Mouse (Mus musculus) leukemia stem cell, adult 10-12 weeks (primary cell): ENCODE data around the gene Trim30d. TPM values are rescaled to one million over a fixed set of nuclear protein-coding genes. Genes with fewer than 3 reads are reported as not detected.

ENCODE experiments used
- polyA plus RNA-seq: library from polyadenylated mRNA; stranded (reverse); fragments of >175 nt; gene quantifications from 2 replicates; pipeline ENCODE4 v1.2.3, GENCODE M21; 2012; ENCODE audit warnings: low replicate concordance

Trim30d gene
- polyA plus RNA-seq, result 0.28 TPM in 1 of 2 replicates, not detected in the other

GRCm38 (mm10) chr7:104507421-104508065 lies at the start of gene Trim30d:
TSS of gene Trim30d (minus strand) at chr7:104507849.

DNA sequence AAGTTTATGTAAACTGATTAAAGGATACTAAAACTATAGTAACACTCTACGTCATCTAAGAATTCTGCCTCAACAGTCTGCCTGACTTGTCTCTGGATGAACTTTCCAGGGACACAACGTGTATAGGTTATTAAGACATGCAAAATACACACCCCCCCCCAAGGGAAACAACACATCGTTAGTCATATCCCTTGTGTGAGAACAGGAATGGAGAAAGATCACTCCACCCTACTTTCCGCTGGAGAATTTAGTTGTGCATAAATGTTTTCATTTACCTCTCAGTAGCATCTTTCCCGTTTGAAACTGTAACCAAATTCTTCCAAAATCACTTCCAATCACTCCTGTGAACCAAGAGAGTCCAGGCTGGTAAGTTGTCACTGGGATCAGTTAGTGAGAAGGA lies 42.2 kb upstream of the Trim30d start, which contains the start of gene Olfr651:
Gene Olfr651, plus strand, starts transcription at position 301 of the 400 bp plus-strand sequence.

DNA sequence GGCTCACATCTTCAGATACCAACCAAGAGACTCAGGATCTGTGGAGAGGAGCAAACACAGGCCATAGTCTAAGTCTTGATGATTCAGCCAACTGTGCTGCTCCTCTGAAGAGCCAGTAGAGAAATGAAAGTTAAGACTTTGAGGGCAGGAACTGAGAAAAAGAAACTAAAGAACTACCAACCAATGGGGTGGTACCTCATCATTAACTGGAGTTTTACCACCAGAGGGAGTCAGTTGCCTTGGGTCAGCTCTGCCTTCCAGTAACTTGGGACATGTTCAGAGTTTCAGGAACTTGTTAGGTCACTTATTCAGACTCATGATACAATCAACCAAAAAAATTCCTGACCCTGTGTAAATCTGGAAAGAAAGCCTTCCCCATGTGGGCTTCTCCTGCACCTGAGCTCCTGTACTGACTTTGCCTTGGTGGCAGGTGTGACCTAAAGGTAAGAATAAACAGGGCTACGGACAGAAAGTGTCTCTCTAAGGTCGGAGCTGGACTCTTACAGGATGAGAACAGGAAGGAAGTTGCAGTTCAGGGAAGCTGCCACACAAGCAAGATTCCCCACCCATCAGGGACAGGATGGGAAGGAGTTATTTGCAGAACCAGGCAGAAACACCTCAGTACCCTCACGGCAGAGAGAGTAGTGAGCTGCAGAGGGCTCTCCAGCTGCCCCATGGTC lies 42.4 kb downstream of the Trim30d start, which contains the start of gene Trim30a:
Gene Trim30a, minus strand, starts transcription at position 129 of the 680 bp plus-strand sequence.

Other genes starting within 250 kb of the Trim30d start
- gene Trim5, start 219.8 kb downstream of the Trim30d start, polyA plus RNA-seq, result 0.06 TPM in 1 of 2 replicates, not detected in the other
- gene Trim12a, start 192.4 kb downstream of the Trim30d start, polyA plus RNA-seq, result not detected in 2 replicates
- 0.15 and 0.36 TPM in 2 replicates for gene Trim34b, start 178.4 kb downstream of the Trim30d start, polyA plus RNA-seq
- gene Trim12c, start 154.5 kb downstream of the Trim30d start, polyA plus RNA-seq, result 0.66 and 2.8 TPM in 2 replicates
- not detected in 2 replicates for gene Trim30b, start 138.0 kb downstream of the Trim30d start, polyA plus RNA-seq
- gene Trim30c, start 107.0 kb downstream of the Trim30d start, polyA plus RNA-seq, result not detected in 2 replicates
- 3.5 and 5.4 TPM in 2 replicates for gene Trim30a, start 42.7 kb downstream of the Trim30d start, polyA plus RNA-seq
- not detected in 2 replicates for gene Olfr651, start 42.3 kb upstream of the Trim30d start, polyA plus RNA-seq
- gene Olfr652, start 53.1 kb upstream of the Trim30d start, polyA plus RNA-seq, result not detected in 2 replicates
- gene Olfr653, start 69.5 kb upstream of the Trim30d start, polyA plus RNA-seq, result not detected in 2 replicates
- gene Olfr654, start 79.2 kb upstream of the Trim30d start, polyA plus RNA-seq, result not detected in 2 replicates
- gene Olfr655, start 93.9 kb upstream of the Trim30d start, polyA plus RNA-seq, result not detected in 2 replicates
- not detected in 2 replicates for gene Olfr656, start 106.1 kb upstream of the Trim30d start, polyA plus RNA-seq
- 0.09 TPM in 1 of 2 replicates, not detected in the other for gene Olfr657, start 116.9 kb upstream of the Trim30d start, polyA plus RNA-seq
- gene Olfr658, start 139.5 kb upstream of the Trim30d start, polyA plus RNA-seq, result not detected in 2 replicates
- gene Olfr659, start 158.9 kb upstream of the Trim30d start, polyA plus RNA-seq, result not detected in 2 replicates
- gene Olfr661, start 178.7 kb upstream of the Trim30d start, polyA plus RNA-seq, result not detected in 2 replicates